Mouse (Mus musculus) stomach, postnatal 0 days (tissue): Measurements from ENCODE around the gene Gm45062. TPM values are rescaled to one million over a fixed set of nuclear protein-coding genes. Genes with fewer than 3 reads are reported as not detected.

Experiments
- ATAC-seq: fragments of 200-750 bp; cut with Nextera tagmentation; 2 replicates; pipeline ENCODE4 v1.8.0; 2017; ENCODE audit not compliant: low FRiP score, low TSS enrichment
- DNase-seq: peaks from one replicate; pipeline ENCODE4 v3.0.0-alpha.2; 2016; ENCODE audit warnings: low spot score
- H3K27ac ChIP-seq: fragments of 300-500 bp; sonication (generic); replicated peaks from 2 replicates; pipeline ENCODE4 v1.5.1; 2014; ENCODE audit warnings: mild to moderate bottlenecking, control low read depth
- H3K27me3 ChIP-seq: fragments of 300-500 bp; sonication (generic); 2 replicates; pipeline ENCODE4 v1.6.1; 2014; ENCODE audit warnings: low read length; ENCODE audit not compliant: control insufficient read depth, insufficient read depth
- H3K36me3 ChIP-seq: fragments of 300-500 bp; sonication (generic); 2 replicates; pipeline ENCODE4 v1.6.1; 2014; ENCODE audit warnings: low read length, mixed read lengths; ENCODE audit not compliant: control insufficient read depth, insufficient read depth
- H3K4me1 ChIP-seq: fragments of 300-500 bp; sonication (generic); replicated peaks from 2 replicates; pipeline ENCODE4 v1.6.1; 2014; ENCODE audit warnings: antibody characterized with exemption; ENCODE audit not compliant: control insufficient read depth, insufficient read depth
- H3K4me2 ChIP-seq: fragments of 300-500 bp; sonication (generic); replicated peaks from 2 replicates; pipeline ENCODE4 v1.6.1; 2014; ENCODE audit warnings: low read depth, mild to moderate bottlenecking, control low read depth, moderate library complexity
- H3K4me3 ChIP-seq: fragments of 300-500 bp; sonication (generic); 2 replicates; pipeline ENCODE4 v1.5.1; 2014; ENCODE audit warnings: low read depth, low read length, control low read depth
- H3K9ac ChIP-seq: fragments of 300-500 bp; sonication (generic); 2 replicates; pipeline ENCODE4 v1.6.1; 2014; ENCODE audit warnings: mild to moderate bottlenecking, low read length, control low read depth, mixed read lengths
- H3K9me3 ChIP-seq: fragments of 300-500 bp; sonication (generic); 2 replicates; pipeline ENCODE4 v1.6.1; 2016; ENCODE audit warnings: low read length; ENCODE audit not compliant: control insufficient read depth
- CTCF ChIP-seq: IDR thresholded peaks from 2 replicates; pipeline ENCODE4 v1.5.1; 2016; ENCODE audit warnings: antibody characterized with exemption, low read depth, mild to moderate bottlenecking, moderate library complexity
- EP300 ChIP-seq: optimal IDR thresholded peaks from 2 replicates; pipeline ENCODE3; 2016; ENCODE audit warnings: antibody characterized with exemption
- WGBS: fragments of 180-500 bp; shearing (Covaris S2); extraction: QIAGEN DNeasy Blood & Tissue Kit; methylation state at CpG from one replicate; pipeline ENCODE4 v1.1.7; 2014; 5-methylcytosine and 5-hydroxymethylcytosine counted together
- polyA plus RNA-seq: library from polyadenylated mRNA; unstranded; fragments of >200 nt; fragmentation: Nextera tagmentation; extraction: Ambion mirVana; gene quantifications from 2 replicates; pipeline ENCODE4 v1.2.1, GENCODE M21; 2015

Gene Gm45062
- polyA plus RNA-seq, 1 experiment from 2014 or later: 1.9 TPM

DNA sequence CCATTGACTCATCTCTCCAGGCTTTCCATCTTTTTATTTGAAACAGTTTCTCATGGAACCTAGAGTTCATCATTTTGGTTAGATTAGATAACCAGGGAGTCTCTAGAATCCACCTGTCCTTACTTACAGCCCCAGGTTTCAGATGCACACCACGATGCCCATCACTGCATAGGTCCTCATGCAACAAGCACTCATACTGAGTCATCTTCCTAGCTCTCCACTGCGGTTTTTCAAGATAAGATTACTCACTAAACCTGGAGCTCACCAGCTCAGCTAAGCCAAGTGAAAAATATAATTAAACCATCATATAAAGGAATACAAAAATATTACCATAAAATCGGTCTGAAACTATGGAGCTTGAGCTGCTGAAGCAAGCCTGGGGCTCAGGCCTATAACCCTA, 324.6 kb downstream of the Gm45062 start:
- Histone ChIP-seq H3K9ac (no peak overlapping the region), H3K36me3 (no peaks in the 10 kb centered on the region), H3K27ac (no peak overlapping the region), H3K4me1 (no peaks in the 10 kb centered on the region), H3K9me3 (no peaks in the 10 kb centered on the region), H3K4me2 (no peak overlapping the region), H3K4me3 (no peak overlapping the region), H3K27me3 (no peaks in the 10 kb centered on the region)
- ATAC-seq (no peak), DNase-seq (no peak)
- 85% methylated on average over 3 of the region's 3 CpGs for WGBS
- TF ChIP-seq EP300 (no peak), CTCF (no peak)

DNA sequence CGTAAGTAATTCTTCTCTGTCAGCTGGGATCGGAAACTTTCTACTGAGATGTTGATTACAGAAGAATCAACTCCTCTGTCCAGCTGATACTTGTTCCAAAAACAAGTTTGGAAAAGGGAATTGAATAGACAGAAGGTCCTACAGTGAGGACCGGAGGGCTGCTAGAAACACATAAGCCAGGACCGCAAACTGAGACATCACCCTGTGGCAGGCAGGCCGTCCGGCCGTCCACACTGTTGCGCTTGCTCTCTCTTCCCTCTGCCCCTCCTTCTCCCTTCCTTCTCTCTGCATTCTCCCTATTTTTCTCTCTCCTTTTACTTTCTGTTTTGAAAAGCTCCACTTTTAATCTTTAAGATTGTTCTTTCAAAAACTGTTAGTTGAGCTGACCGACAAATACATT, 332.4 kb downstream of the Gm45062 start:
- no peak for DNase-seq
- Histone ChIP-seq H3K9ac (no peak overlapping the region), H3K4me1 (no peaks in the 10 kb centered on the region), H3K4me3 (no peak overlapping the region), H3K36me3 (no peaks in the 10 kb centered on the region), H3K9me3 (no peaks in the 10 kb centered on the region), H3K27ac (no peak overlapping the region), H3K4me2 (no peak overlapping the region), H3K27me3 (no peaks in the 10 kb centered on the region)
- no peak for TF ChIP-seq EP300
- no peak for TF ChIP-seq CTCF
- 80% methylated on average over 9 of the region's 9 CpGs for WGBS
- ATAC-seq: no peak

DNA sequence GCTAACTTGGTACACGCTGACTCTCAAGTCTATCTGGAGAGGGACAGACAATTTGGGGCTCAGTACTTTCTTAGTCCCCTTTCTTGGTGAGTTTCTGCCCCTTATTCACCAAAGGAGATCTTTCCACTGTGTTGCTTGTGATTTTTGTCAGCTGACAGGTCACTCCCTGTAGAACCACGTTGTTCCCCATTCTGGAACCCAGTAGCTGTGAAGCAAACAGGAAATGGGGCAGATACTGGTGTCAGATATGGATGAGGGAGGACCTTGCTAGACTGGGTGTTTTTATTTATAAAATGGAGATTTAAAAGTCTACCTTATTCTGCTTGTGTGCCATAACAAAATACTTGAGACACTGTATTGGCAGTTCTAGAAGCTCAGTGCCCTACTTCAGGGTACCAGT, 358.1 kb downstream of the Gm45062 start:
- DNase-seq (no peak), ATAC-seq (no peak)
- Histone ChIP-seq H3K4me1 (no peaks in the 10 kb centered on the region), H3K36me3 (no peaks in the 10 kb centered on the region), H3K27me3 (no peaks in the 10 kb centered on the region), H3K27ac (no peak overlapping the region), H3K4me3 (no peak overlapping the region), H3K9ac (no peak overlapping the region), H3K9me3 (no peaks in the 10 kb centered on the region), H3K4me2 (no peak overlapping the region)
- 79% methylated on average over 2 of the region's 2 CpGs for WGBS
- TF ChIP-seq EP300 (no peak), CTCF (no peak)

DNA sequence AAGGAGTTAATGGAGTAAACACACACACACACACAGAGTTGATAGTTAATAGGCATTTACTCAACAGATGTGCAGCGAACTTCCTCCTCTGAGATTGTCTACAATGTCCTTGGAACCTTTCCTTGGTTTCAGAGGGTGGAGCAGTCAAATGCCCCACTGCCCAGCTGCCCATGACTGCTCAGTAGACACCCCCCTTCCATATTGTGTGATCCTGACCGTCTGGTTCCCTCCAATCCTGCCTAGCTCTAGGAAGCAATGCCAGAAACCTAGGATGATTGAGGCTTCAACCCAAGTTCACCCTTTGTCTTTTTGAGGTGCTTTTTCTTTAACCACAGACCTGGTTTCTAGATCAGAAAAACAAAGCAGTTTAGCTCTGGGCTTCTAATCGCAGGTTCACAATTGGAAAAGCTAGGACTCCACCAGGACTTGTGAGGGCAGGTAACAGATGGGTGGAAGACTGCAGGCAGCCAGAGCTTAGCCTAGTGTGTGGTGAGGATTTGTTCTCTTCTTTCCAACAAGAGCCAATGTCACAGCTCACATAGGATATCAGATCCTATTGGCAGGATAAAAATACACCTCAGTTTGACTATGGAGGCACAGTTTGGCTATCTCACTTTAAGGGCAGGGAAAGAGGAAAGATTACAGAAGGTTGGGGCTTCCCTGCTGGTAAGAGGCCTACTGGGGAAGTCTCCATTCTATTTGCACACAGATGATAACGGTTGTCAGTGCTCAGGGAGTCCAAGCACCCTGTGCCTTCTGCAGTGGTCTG, 360.5 kb downstream of the Gm45062 start:
- Histone ChIP-seq H3K9me3 (no peaks in the 10 kb centered on the region), H3K27me3 (no peaks in the 10 kb centered on the region), H3K36me3 (no peaks in the 10 kb centered on the region), H3K4me2 (no peak overlapping the region), H3K4me1 (no peaks in the 10 kb centered on the region), H3K27ac (no peak overlapping the region), H3K9ac (no peak overlapping the region), H3K4me3 (no peak overlapping the region)
- 72% methylated on average over 4 of the region's 4 CpGs for WGBS
- TF ChIP-seq EP300 (no peak), CTCF (no peak)
- DNase-seq (no peak), ATAC-seq (no peak)

DNA sequence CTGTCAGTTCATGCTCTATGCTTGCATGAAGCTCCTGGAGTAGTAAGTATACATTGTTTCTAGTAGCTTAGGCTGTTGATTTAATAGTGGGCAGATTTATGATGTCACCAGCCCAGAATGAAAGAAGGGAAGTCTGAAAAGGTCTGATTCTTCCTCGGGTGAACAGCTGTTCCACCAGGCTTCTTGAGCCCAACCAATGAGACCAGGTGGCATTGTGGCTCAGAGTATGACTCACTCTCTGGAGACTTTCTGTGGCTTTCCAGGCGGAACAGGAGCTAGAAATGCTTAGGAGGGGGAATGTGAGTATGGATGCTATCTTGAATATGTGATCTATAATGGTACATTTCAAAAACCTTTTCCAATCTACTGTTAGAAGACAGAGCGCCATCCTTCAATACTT, 363.8 kb downstream of the Gm45062 start:
- Histone ChIP-seq H3K4me3 (no peak overlapping the region), H3K4me1 (no peaks in the 10 kb centered on the region), H3K4me2 (no peak overlapping the region), H3K9me3 (no peaks in the 10 kb centered on the region), H3K27me3 (no peaks in the 10 kb centered on the region), H3K36me3 (no peaks in the 10 kb centered on the region), H3K9ac (no peak overlapping the region), H3K27ac (no peak overlapping the region)
- ATAC-seq: no peak
- no peak for DNase-seq
- TF ChIP-seq CTCF (no peak), EP300 (no peak)
- WGBS: 58% methylated on average over 3 of the region's 3 CpGs

DNA sequence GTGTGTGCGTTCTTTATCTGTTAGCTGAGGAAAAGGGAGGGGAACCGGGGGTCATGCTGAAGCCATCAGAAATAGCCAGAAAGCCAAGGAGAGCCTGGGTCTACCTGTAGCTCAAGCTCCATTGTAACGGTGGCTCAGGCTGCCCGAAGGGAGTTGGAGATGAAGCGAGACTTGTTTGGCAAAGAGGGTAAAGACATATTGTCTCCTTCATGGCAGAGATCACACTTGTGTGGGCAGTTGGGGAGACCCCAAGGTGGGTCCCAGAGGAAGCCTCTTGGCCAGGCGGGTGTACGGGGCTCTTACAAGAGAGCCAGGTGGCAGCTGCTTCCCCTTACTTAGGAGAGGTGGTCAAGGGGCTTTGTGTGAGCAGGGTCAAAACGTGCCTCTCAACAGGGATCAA, 369.0 kb downstream of the Gm45062 start:
- WGBS: 88% methylated on average over 8 of the region's 8 CpGs
- no peaks in the 10 kb centered on the region for H3K9me3 ChIP-seq
- H3K4me3 ChIP-seq: no peak overlapping the region
- H3K4me1 ChIP-seq: no peaks in the 10 kb centered on the region
- DNase-seq (no peak), ATAC-seq (no peak)
- H3K36me3 ChIP-seq: no peaks in the 10 kb centered on the region
- H3K27me3 ChIP-seq: no peaks in the 10 kb centered on the region
- no peak overlapping the region for H3K9ac ChIP-seq
- TF ChIP-seq CTCF (no peak), EP300 (no peak)
- H3K27ac ChIP-seq: no peak overlapping the region
- no peak overlapping the region for H3K4me2 ChIP-seq
